Mouse (Mus musculus): Measurements from ENCODE around the gene Nrip1. TPM values are rescaled to one million over a fixed set of nuclear protein-coding genes. Genes with fewer than 3 reads are reported as not detected.

Gene Nrip1
- polyA plus RNA-seq, 1 experiment, result 15.3 TPM

GRCm38 (mm10) chr16:76325315-76325710 lies 48.3 kb downstream of the Nrip1 start:
- Histone ChIP-seq H3K27me3 (ENCODE audit: control insufficient read depth, insufficient read depth, low read length, poor library complexity, severe bottlenecking) (no peaks in the 10 kb centered on the region), H3K4me3 (ENCODE audit: low read depth, low read length) (no peak overlapping the region), H3K9ac (ENCODE audit: low read depth, poor library complexity, severe bottlenecking) (no peak overlapping the region), H3K4me1 (ENCODE audit: control insufficient read depth, insufficient read depth, low read length) (peaks cover 7% of the 10 kb centered on the region), H3K9me3 (replicated peaks; ENCODE audit: control insufficient read depth, insufficient read depth, low read length, poor library complexity, severe bottlenecking) (no peaks in the 10 kb centered on the region), H3K36me3 (ENCODE audit: control insufficient read depth, insufficient read depth, low read length, poor library complexity, severe bottlenecking) (no peaks in the 10 kb centered on the region), H3K27ac (ENCODE audit: insufficient read depth, low read length) (0 out of 2 replicates have a peak overlapping the region, but pooled peaks have one; percentile 29)
- TF ChIP-seq CTCF (IDR thresholded peaks at IDR 0.05; ENCODE audit: low read depth, low read length) (no peak), EP300 (IDR thresholded peaks at IDR 0.05; ENCODE audit: insufficient read depth, low read depth, low read length) (no peak), POLR2A (IDR thresholded peaks at IDR 0.05; ENCODE audit: insufficient read depth, low read length) (no peak)

- Histone ChIP-seq H3K4me3 (ENCODE audit: low read depth, low read length) (no peak overlapping the region), H3K9ac (ENCODE audit: low read depth, poor library complexity, severe bottlenecking) (no peak overlapping the region), H3K4me1 (ENCODE audit: control insufficient read depth, insufficient read depth, low read length) (peaks cover 11% of the 10 kb centered on the region), H3K27ac (ENCODE audit: insufficient read depth, low read length) (peak overlapping the region; percentile 54), H3K9me3 (replicated peaks; ENCODE audit: control insufficient read depth, insufficient read depth, low read length, poor library complexity, severe bottlenecking) (no peaks in the 10 kb centered on the region), H3K27me3 (ENCODE audit: control insufficient read depth, insufficient read depth, low read length, poor library complexity, severe bottlenecking) (no peaks in the 10 kb centered on the region), H3K36me3 (ENCODE audit: control insufficient read depth, insufficient read depth, low read length, poor library complexity, severe bottlenecking) (no peaks in the 10 kb centered on the region)
- TF ChIP-seq POLR2A (IDR thresholded peaks at IDR 0.05; ENCODE audit: insufficient read depth, low read length) (no peak), EP300 (IDR thresholded peaks at IDR 0.05; ENCODE audit: insufficient read depth, low read depth, low read length) (no peak), CTCF (IDR thresholded peaks at IDR 0.05; ENCODE audit: low read depth, low read length) (no peak)
These were observed 49.0 kb downstream of the Nrip1 start for GRCm38 (mm10) chr16:76324411-76325314.

GRCm38 (mm10) chr16:76323594-76324307 lies 49.9 kb downstream of the Nrip1 start:
- Histone ChIP-seq H3K27me3 (ENCODE audit: control insufficient read depth, insufficient read depth, low read length, poor library complexity, severe bottlenecking) (no peaks in the 10 kb centered on the region), H3K9me3 (replicated peaks; ENCODE audit: control insufficient read depth, insufficient read depth, low read length, poor library complexity, severe bottlenecking) (no peaks in the 10 kb centered on the region), H3K27ac (ENCODE audit: insufficient read depth, low read length) (no peak overlapping the region), H3K9ac (ENCODE audit: low read depth, poor library complexity, severe bottlenecking) (no peak overlapping the region), H3K36me3 (ENCODE audit: control insufficient read depth, insufficient read depth, low read length, poor library complexity, severe bottlenecking) (no peaks in the 10 kb centered on the region), H3K4me3 (ENCODE audit: low read depth, low read length) (no peak overlapping the region), H3K4me1 (ENCODE audit: control insufficient read depth, insufficient read depth, low read length) (peaks cover 11% of the 10 kb centered on the region)
- no peak for TF ChIP-seq POLR2A (IDR thresholded peaks at IDR 0.05; ENCODE audit: insufficient read depth, low read length)
- no peak for TF ChIP-seq EP300 (IDR thresholded peaks at IDR 0.05; ENCODE audit: insufficient read depth, low read depth, low read length)
- TF ChIP-seq CTCF (IDR thresholded peaks at IDR 0.05; ENCODE audit: low read depth, low read length), result no peak

- H3K27ac ChIP-seq (ENCODE audit: insufficient read depth, low read length), result no peak overlapping the region
These were observed 50.5 kb downstream of the Nrip1 start for GRCm38 (mm10) chr16:76323141-76323540.

GRCm38 (mm10) chr16:76321527-76322165 lies 52.0 kb downstream of the Nrip1 start:
- H3K27ac ChIP-seq (ENCODE audit: insufficient read depth, low read length), result peak overlapping the region; percentile 38; the same call in 1 of the 2 replicates
- no peak overlapping the region for H3K4me3 ChIP-seq (ENCODE audit: low read depth, low read length)
- H3K27me3 ChIP-seq (ENCODE audit: control insufficient read depth, insufficient read depth, low read length, poor library complexity, severe bottlenecking), result no peaks in the 10 kb centered on the region
- peaks cover 14% of the 10 kb centered on the region for H3K4me1 ChIP-seq (ENCODE audit: control insufficient read depth, insufficient read depth, low read length)
- H3K36me3 ChIP-seq (ENCODE audit: control insufficient read depth, insufficient read depth, low read length, poor library complexity, severe bottlenecking), result no peaks in the 10 kb centered on the region
- TF ChIP-seq POLR2A (IDR thresholded peaks at IDR 0.05; ENCODE audit: insufficient read depth, low read length) (no peak), EP300 (IDR thresholded peaks at IDR 0.05; ENCODE audit: insufficient read depth, low read depth, low read length) (peak; percentile 98), CTCF (IDR thresholded peaks at IDR 0.05; ENCODE audit: low read depth, low read length) (no peak)
- H3K9me3 ChIP-seq (replicated peaks; ENCODE audit: control insufficient read depth, insufficient read depth, low read length, poor library complexity, severe bottlenecking), result no peaks in the 10 kb centered on the region
- H3K9ac ChIP-seq (ENCODE audit: low read depth, poor library complexity, severe bottlenecking), result no peak overlapping the region

More at GRCm38 (mm10) chr16:76323141-76323540, 50.5 kb downstream of the Nrip1 start:
- Histone ChIP-seq H3K36me3 (ENCODE audit: control insufficient read depth, insufficient read depth, low read length, poor library complexity, severe bottlenecking) (no peaks in the 10 kb centered on the region), H3K4me3 (ENCODE audit: low read depth, low read length) (no peak overlapping the region), H3K9ac (ENCODE audit: low read depth, poor library complexity, severe bottlenecking) (no peak overlapping the region), H3K4me1 (ENCODE audit: control insufficient read depth, insufficient read depth, low read length) (peaks cover 13% of the 10 kb centered on the region), H3K27me3 (ENCODE audit: control insufficient read depth, insufficient read depth, low read length, poor library complexity, severe bottlenecking) (no peaks in the 10 kb centered on the region), H3K9me3 (replicated peaks; ENCODE audit: control insufficient read depth, insufficient read depth, low read length, poor library complexity, severe bottlenecking) (no peaks in the 10 kb centered on the region)
- TF ChIP-seq CTCF (IDR thresholded peaks at IDR 0.05; ENCODE audit: low read depth, low read length) (no peak), POLR2A (IDR thresholded peaks at IDR 0.05; ENCODE audit: insufficient read depth, low read length) (no peak), EP300 (IDR thresholded peaks at IDR 0.05; ENCODE audit: insufficient read depth, low read depth, low read length) (no peak)
